Mouse (Mus musculus): ENCODE data around the gene Izumo1r. TPM values are rescaled to one million over a fixed set of nuclear protein-coding genes. Genes with fewer than 3 reads are reported as not detected.
"Not testable (repeated sequence)": the region's sequence is repeated elsewhere in the genome, so short reads cannot be mapped to it uniquely, and the experiment has no call there.

Izumo1r gene
- polyA plus RNA-seq, 1 experiment from 2014 or later = not detected

DNA sequence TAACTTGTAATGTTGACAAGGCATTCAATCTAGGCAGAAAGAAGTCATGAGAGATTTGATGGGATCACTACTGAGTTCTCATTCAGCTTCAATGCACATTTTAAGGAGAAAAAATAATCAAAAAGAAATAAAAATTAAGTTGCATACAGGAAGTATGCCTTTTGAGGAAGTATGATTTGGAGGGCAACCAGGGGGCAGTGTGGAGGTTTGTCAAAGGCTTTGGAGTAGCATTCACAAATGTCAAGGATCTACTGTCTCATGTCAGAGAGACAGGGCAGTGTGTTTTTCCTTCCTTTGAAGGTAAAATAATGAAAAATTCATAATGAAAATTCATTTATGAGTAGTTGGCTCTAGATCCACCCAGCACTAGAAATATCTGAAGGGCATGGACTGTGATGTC is 18.6 kb downstream of the Izumo1r start:
- Histone ChIP-seq H3K9me3 (no peaks in the 10 kb centered on the region), H3K27ac (replicated peaks) (no peak overlapping the region), H3K4me2 (no peak overlapping the region), H3K36me3 (no peaks in the 10 kb centered on the region), H3K9ac (no peak overlapping the region), H3K4me1 (replicated peaks) (no peaks in the 10 kb centered on the region), H3K4me3 (no peak overlapping the region), H3K27me3 (no peaks in the 10 kb centered on the region)
- ATAC-seq (ENCODE audit: low FRiP score, low read depth) = no peak

- no peaks in the 10 kb centered on the region for H3K27me3 ChIP-seq
- H3K4me3 ChIP-seq = no peak overlapping the region
- H3K4me2 ChIP-seq = no peak overlapping the region
- ATAC-seq (ENCODE audit: low FRiP score, low read depth) = no peak
- no peaks in the 10 kb centered on the region for H3K9me3 ChIP-seq
- H3K9ac ChIP-seq = no peak overlapping the region
- H3K4me1 ChIP-seq (replicated peaks) = no peaks in the 10 kb centered on the region
- WGBS = 77% methylated on average over 4 of the region's 4 CpGs
- no peaks in the 10 kb centered on the region for H3K36me3 ChIP-seq
- no peak overlapping the region for H3K27ac ChIP-seq (replicated peaks)
These were observed 19.1 kb downstream of the Izumo1r start for GRCm38 (mm10) chr9:14884641-14885040.

DNA sequence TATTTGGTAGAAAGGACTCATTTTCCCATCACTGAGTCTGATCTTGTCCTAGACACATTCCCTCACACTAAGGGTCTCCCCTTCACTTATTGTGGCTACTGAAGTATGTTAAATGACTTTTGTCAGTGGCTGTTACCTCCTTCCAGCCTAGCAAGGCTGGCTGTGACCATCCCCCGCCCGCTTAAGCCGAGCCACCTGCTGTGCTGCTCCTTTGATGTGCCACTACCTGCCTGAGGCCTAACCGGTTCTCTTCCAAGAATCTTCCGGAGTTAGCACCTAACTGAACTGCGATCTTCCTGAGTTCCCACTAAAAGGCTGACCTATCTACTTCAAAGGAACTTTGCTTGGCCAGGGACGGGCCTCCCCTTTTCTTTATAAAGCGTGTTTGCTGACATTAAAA is 27.2 kb downstream of the Izumo1r start:
- H3K9ac ChIP-seq; H3K36me3 ChIP-seq; H3K27ac ChIP-seq (replicated peaks); H3K9me3 ChIP-seq; H3K4me3 ChIP-seq; H3K27me3 ChIP-seq; ATAC-seq (ENCODE audit: low FRiP score, low read depth); H3K4me2 ChIP-seq: not testable (repeated sequence)
- H3K4me1 ChIP-seq (replicated peaks) = peaks cover 15% of the 10 kb centered on the region
- 36% methylated on average over 8 of the region's 8 CpGs for WGBS

DNA sequence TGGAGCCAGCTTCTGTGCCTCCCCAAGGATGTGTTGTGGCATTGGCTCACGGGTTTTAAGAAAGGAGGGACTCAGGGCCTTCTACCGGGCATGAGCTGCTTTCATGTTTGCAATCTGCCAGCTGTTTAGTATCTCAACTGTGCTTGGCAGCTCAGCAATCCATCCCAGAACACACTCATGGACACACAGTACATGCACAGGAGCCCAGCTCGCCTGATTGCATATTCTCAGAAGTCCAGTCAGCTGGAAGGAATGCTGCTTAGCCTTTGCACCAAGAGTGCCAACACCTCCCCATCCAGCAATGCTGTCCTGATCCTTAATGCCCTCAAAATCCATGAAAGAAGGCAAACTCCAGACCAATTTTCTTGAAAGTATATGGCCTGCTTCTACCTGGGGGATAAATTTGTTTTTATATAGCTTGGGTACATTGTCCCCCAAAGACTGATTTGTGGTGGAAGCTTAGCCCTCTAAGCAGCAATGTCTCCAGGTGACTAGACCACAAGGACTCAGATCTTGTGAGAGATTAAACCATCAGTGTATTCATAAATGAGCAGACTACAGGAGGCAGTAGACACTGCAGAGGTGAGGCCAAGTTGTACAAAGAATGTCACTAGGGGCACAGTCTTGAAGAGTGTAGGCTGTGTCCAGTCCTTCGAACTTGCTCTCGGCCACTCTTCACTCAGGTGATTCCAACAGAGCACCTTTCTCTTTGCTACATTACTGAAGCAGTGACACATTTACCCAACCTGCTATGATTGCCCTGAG is 27.8 kb downstream of the Izumo1r start:
- H3K36me3 ChIP-seq = no peaks in the 10 kb centered on the region
- H3K27ac ChIP-seq (replicated peaks) = no peak overlapping the region
- no peaks in the 10 kb centered on the region for H3K27me3 ChIP-seq
- no peak overlapping the region for H3K4me2 ChIP-seq
- no peak overlapping the region for H3K9ac ChIP-seq
- peaks cover 15% of the 10 kb centered on the region for H3K4me1 ChIP-seq (replicated peaks)
- 71% methylated on average over 5 of the region's 5 CpGs for WGBS
- ATAC-seq (ENCODE audit: low FRiP score, low read depth) = no peak
- H3K4me3 ChIP-seq = no peak overlapping the region
- H3K9me3 ChIP-seq = no peaks in the 10 kb centered on the region

GRCm38 (mm10) chr9:14872181-14872930 is 31.4 kb downstream of the Izumo1r start:
- no peak overlapping the region for H3K9ac ChIP-seq
- no peaks in the 10 kb centered on the region for H3K36me3 ChIP-seq
- H3K4me1 ChIP-seq (replicated peaks) = peaks cover 15% of the 10 kb centered on the region
- H3K4me3 ChIP-seq = no peak overlapping the region
- ATAC-seq (ENCODE audit: low FRiP score, low read depth) = peak; percentile 80
- H3K27ac ChIP-seq (replicated peaks) = no peak overlapping the region
- H3K27me3 ChIP-seq = no peaks in the 10 kb centered on the region
- no peaks in the 10 kb centered on the region for H3K9me3 ChIP-seq
- WGBS = 19% methylated on average over 17 of the region's 17 CpGs
- peak overlapping the region; percentile 25 for H3K4me2 ChIP-seq

- Histone ChIP-seq H3K4me1 (replicated peaks) (peaks cover 15% of the 10 kb centered on the region), H3K4me2 (no peak overlapping the region), H3K27me3 (no peaks in the 10 kb centered on the region), H3K9me3 (no peaks in the 10 kb centered on the region), H3K9ac (no peak overlapping the region), H3K27ac (replicated peaks) (no peak overlapping the region), H3K36me3 (no peaks in the 10 kb centered on the region), H3K4me3 (no peak overlapping the region)
- WGBS = 61% methylated on average over 3 of the region's 3 CpGs
- ATAC-seq (ENCODE audit: low FRiP score, low read depth) = no peak
These were observed 32.2 kb downstream of the Izumo1r start for GRCm38 (mm10) chr9:14871536-14871935.

- H3K4me2 ChIP-seq = no peak overlapping the region
- H3K27ac ChIP-seq (replicated peaks) = no peak overlapping the region
- ATAC-seq (ENCODE audit: low FRiP score, low read depth) = no peak
- no peaks in the 10 kb centered on the region for H3K36me3 ChIP-seq
- peaks cover 15% of the 10 kb centered on the region for H3K4me1 ChIP-seq (replicated peaks)
- H3K4me3 ChIP-seq = no peak overlapping the region
- no peaks in the 10 kb centered on the region for H3K27me3 ChIP-seq
- no peaks in the 10 kb centered on the region for H3K9me3 ChIP-seq
- 91% methylated on average over 10 of the region's 10 CpGs for WGBS
- no peak overlapping the region for H3K9ac ChIP-seq
These were observed 32.9 kb downstream of the Izumo1r start for GRCm38 (mm10) chr9:14870802-14871201.

DNA sequence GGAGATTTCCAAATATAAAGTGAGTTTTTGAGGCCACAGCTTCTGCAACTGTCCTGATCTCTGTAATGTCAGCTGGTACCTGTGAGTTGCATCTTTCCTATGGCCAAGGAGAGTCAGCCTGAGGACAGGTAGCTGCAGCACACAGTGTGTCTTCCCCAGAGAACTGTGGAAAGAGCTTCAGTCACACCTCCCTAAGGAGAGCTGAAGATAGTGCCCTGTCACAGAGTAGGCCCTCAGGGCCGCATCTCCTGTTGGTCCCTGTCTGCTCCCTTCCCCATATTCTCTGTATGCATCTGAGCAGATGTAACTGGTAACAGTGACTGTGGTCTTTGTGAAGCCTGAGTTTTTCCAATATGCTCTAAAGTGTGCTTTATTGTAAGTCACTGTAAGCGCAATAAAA is 33.4 kb downstream of the Izumo1r start:
- WGBS = 91% methylated on average over 2 of the region's 2 CpGs
- Histone ChIP-seq H3K4me2 (no peak overlapping the region), H3K4me3 (no peak overlapping the region), H3K27ac (replicated peaks) (no peak overlapping the region), H3K36me3 (no peaks in the 10 kb centered on the region), H3K27me3 (no peaks in the 10 kb centered on the region), H3K9ac (no peak overlapping the region), H3K9me3 (no peaks in the 10 kb centered on the region), H3K4me1 (replicated peaks) (peaks cover 15% of the 10 kb centered on the region)
- no peak for ATAC-seq (ENCODE audit: low FRiP score, low read depth)

GRCm38 (mm10) chr9:14868326-14868725 is 35.4 kb downstream of the Izumo1r start:
- no peaks in the 10 kb centered on the region for H3K9me3 ChIP-seq
- WGBS = 94% methylated on average over 8 of the region's 8 CpGs

DNA sequence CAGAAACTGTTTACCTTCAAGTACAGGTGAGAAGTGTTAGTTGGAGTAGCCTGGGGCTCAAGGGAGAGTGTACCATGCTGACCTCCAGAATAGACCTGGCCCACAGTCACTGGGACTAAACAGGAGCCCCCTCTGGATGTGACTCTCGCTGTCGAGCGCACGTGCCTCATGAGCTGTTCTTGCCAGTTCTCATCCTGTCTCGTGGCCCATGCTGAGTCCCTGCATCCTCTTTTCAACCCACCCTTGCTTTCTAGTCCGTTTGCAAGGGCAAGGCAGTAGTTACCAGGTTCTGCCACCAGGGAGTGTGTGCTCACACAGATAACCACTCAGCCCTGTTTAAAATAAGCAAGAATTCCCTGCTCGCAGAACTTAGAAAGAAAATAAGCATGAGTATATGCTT is 36.8 kb downstream of the Izumo1r start:
- WGBS = 26% methylated on average over 7 of the region's 7 CpGs
- H3K9ac ChIP-seq = no peak overlapping the region
- no peaks in the 10 kb centered on the region for H3K27me3 ChIP-seq
- H3K27ac ChIP-seq (replicated peaks) = no peak overlapping the region
- no peak overlapping the region for H3K4me2 ChIP-seq
- no peak overlapping the region for H3K4me3 ChIP-seq
- no peaks in the 10 kb centered on the region for H3K36me3 ChIP-seq
- ATAC-seq (ENCODE audit: low FRiP score, low read depth) = peak; percentile 50; the same call in 1 of the 2 replicates
- H3K9me3 ChIP-seq = no peaks in the 10 kb centered on the region
- peaks cover 4% of the 10 kb centered on the region; the same call in 1 of the 2 replicates for H3K4me1 ChIP-seq (replicated peaks)

More at GRCm38 (mm10) chr9:14868326-14868725, 35.4 kb downstream of the Izumo1r start:
- H3K4me3 ChIP-seq = no peak overlapping the region
- no peak for ATAC-seq (ENCODE audit: low FRiP score, low read depth)
- H3K4me2 ChIP-seq = no peak overlapping the region
- H3K9ac ChIP-seq = no peak overlapping the region
- H3K36me3 ChIP-seq = no peaks in the 10 kb centered on the region
- H3K27ac ChIP-seq (replicated peaks) = no peak overlapping the region
- peaks cover 15% of the 10 kb centered on the region for H3K4me1 ChIP-seq (replicated peaks)
- H3K27me3 ChIP-seq = no peaks in the 10 kb centered on the region

DNA sequence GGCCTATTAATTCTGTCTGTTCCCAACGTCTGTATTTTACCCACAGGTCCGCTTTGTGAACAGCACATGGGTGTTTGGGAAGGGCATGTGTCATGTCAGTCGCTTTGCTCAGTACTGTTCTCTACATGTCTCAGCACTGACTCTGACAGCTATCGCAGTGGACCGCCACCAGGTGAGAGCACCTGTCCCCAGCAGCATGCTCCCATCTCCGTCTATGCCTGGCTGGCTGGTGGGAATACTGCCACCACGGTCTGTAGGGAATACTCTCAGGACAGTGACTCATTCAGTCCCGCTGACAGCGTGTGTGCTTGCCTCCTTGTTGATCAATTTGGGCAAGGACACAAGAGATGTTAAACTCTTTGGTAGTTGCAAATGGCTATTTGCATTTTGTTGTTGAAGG is 39.0 kb downstream of the Izumo1r start:
- Histone ChIP-seq H3K4me1 (replicated peaks) (peaks cover 7% of the 10 kb centered on the region), H3K9ac (no peak overlapping the region), H3K9me3 (no peaks in the 10 kb centered on the region), H3K4me3 (no peak overlapping the region), H3K27ac (replicated peaks) (no peak overlapping the region), H3K4me2 (no peak overlapping the region), H3K27me3 (peaks cover 14% of the 10 kb centered on the region), H3K36me3 (no peaks in the 10 kb centered on the region)
- WGBS = 83% methylated on average over 9 of the region's 9 CpGs
- no peak for ATAC-seq (ENCODE audit: low FRiP score, low read depth)

DNA sequence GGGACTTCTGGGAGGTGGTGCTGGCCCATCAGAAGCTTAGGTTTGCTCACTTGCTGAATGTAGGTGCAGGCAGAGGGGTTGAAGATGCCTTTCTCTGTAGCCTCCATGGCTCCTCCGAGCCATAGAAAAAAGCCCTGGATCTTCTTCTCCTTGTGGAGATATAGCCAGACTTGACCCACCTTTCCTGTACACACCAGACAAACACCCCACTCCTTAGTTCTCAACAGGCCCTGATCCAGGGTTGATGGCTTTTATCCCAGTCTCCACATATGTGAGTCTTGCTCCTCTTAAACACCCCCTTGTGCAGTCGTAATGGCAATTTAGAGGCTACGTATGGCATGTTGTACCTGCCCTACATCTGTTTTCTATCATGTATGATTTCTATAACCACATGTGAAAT is 40.6 kb downstream of the Izumo1r start:
- Histone ChIP-seq H3K4me1 (replicated peaks) (peaks cover 7% of the 10 kb centered on the region), H3K27ac (replicated peaks) (no peak overlapping the region), H3K4me2 (no peak overlapping the region), H3K9ac (no peak overlapping the region), H3K27me3 (peaks cover 25% of the 10 kb centered on the region), H3K36me3 (no peaks in the 10 kb centered on the region), H3K9me3 (no peaks in the 10 kb centered on the region), H3K4me3 (no peak overlapping the region)
- ATAC-seq (ENCODE audit: low FRiP score, low read depth) = no peak
- WGBS = 91% methylated on average over 3 of the region's 3 CpGs
